Mouse (Mus musculus) mouse embryonic stem cell (cell line): ENCODE measurements around the gene Gm11084.

Experiments
- in situ Hi-C, 2 experiments: fragments of 300-500 bp; cut with MboI; formaldehyde crosslinking; loops; 1 replicate in 1 of 2; 3 replicates in 1 of 2; pipeline ENCODE4 v1.14.3; 2019 to 2020; ENCODE audit warnings: low sequenced_read_pairs in 2 of 2, low pct_unique_long_range_greater_than_20kb in 1 of 2, mixed read lengths in 1 of 2; ENCODE audit not compliant: unreplicated experiment in 1 of 2

Gm11084 gene

DNA sequence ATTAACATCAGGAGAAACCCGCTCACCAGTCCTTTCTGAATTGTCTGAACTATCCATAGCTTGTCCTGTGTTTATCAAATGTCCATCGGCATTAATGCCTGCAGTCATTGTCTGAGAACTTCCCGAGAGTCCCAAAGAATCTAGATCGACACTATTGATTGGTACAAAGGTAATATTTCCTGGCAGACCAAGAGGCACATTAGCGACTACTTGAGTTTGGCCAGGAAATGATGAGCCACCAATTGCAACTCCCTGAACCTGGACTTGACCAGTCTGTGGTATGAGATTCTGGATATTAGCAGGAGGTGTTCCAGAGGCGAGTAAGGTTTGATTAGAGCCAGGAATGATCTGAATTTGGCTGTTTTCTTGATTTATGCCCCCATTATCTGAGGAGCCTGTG, 15.7 kb downstream of the Gm11084 start:
- in situ Hi-C loops = no loop called here

DNA sequence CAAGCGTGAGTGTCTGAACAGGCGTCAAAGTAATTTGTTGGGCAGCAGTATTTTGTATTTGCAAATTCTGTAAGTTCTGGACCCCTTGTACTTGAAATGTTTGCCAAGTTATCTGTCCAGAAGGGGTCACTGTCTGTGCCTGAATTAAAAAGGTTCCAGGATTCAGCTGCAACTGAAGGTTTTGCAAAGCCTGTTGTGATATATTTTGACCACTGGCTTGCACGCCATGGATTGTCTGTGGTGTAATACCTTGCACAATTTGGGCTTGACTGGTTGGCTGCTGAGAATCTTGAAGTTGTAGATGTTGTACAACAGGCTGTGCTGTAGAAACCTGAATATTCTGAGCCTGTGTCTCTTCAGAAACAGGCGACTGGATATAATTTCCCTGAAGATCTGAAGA, 16.2 kb downstream of the Gm11084 start:
- in situ Hi-C loops = no loop called here

DNA sequence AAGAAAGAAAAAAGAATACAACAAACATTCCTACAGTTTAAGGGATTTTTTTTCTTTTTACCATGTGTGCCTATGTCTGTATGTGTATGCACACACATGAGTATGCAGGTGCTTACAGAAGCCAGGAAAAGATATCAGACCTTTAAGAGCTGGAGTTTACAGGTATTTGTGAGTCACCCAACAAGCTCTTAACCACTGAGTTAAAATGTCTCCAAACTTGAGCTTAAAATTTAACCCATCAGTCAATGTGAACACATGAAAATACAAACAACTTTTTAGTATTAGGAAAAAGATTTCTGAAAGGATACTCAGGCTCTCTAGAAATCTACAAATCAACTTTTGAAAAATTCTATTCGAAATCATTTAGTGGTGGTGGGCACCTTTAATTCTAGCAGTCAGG, 18.0 kb downstream of the Gm11084 start:
- in situ Hi-C loops = no loop called here

DNA sequence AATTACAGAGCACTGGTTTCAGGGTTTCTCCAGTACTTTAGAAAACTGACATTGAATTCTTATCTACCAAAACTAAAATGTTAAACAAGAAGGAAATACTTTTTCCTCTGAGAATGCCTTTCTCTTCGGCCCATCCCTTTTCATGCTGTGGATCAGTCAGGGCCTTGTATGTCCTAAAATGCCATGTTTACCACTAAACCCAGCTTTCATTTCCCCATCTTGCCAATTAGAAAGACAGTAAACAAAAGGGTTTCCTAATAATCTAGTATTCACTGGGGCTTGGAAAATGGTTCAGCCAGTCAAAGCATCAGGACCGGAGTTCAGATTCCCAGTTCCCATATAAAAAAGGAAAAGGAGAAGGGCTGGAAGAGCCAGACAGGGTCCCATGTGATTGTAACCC, 21.1 kb downstream of the Gm11084 start:
- in situ Hi-C loops = no loop called here

DNA sequence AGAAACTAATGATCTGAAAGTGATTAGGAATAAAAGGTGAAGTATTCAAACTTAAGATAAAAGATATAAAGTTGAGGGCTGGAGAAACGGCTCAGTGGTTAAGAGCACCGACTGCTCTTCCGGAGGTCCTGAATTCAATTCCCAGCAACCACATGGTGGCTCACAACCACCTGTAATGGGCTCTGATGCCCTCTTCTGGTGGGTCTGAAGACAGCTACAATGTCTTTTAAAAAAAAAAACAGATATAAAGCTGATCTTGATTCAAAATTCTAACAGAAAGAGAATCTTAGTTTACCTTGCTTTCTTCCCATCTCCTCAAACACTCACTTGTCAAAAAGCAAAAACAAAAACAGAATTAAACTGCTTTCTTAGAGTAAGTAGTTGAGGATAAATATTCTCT, 30.1 kb downstream of the Gm11084 start:
- in situ Hi-C loops = no loop called here

DNA sequence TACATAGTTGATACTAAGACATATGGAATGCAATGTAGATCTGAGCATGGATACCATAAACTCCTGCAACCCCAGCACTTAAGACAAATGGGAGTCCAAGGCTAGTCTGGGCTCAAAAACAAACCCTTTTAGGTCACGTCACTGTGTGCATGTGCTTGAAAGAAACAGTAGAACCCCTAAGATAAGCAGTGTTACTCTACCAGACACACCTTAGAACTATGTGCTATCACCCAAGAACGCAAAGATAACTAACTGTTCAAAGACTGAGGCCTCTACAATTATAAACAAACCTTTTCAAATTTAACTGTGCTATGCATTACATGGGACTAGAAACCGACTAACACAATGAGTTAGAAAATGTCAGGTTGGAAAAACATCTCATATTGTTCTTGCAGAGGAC, 33.5 kb downstream of the Gm11084 start:
- in situ Hi-C loops = no loop called here

DNA sequence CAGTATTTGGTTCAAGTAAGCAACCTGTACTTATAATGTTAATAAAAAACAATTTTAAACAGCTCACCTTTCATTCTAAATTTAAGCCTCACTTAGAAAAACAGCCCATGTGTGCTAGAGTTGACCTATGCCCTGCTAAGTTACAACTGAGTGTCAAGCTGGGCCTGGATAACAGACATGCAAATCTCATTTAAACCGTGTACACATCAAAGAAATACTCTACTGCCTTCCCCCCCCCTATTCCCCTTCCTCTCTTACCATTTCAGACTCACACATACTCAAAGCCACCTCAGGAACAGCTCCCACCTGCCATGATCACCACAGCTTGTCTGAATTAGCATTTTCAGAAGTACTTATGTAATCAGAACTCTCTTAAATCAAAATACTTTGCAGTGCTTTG, 50.6 kb downstream of the Gm11084 start:
- in situ Hi-C loops = loop anchor here in 1 of 2 experiments (25.0 kb wide), 1 partner anchor 351 kb away; no protein-coding TSS in a partner anchor

DNA sequence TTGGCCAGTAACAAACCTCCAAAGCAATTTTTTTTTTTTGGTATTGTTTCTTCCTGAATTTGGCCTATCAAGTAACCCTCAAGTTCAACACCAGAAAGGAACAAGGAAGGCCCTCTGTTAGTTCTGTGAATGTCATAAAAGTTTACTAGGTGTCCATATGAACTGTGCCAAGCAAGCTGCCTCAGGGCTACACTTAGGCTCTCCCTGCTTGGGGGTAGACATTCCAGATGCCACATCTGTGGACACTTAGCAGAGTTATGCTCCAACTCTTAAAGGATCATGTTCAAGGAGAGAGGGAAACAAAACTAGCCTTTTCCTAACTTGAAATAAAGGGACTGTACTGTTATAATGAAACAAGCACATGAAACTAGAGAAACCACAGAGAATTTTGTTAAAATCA, 54.3 kb downstream of the Gm11084 start:
- in situ Hi-C loops = loop anchor here in 1 of 2 experiments (25.0 kb wide), 1 partner anchor 355 kb away; no protein-coding TSS in a partner anchor

DNA sequence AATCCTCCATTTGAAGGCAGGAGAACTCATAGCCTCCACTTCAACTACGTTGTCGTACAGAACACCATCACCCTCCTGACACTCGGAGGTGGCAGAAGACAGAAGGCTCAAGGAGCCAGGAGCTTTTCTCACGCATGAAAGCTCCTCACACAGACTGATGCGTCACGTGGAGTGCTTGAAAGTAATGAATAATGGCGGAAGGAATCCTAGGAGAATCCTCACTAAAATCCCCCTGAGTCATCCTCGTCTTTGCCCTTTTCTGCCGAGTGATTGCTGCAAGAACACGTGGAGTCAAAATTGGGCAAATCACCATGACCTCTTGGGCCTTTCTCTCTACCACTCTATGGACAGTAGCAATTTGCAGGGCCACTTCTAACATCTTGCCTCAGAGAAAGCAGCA, 61.5 kb downstream of the Gm11084 start:
- in situ Hi-C loops = loop anchor here in 1 of 2 experiments (25.0 kb wide), 1 partner anchor 362 kb away; no protein-coding TSS in a partner anchor
